16 mouse cellular contexts compared by ENCODE assay signal in the genomic region with DNA sequence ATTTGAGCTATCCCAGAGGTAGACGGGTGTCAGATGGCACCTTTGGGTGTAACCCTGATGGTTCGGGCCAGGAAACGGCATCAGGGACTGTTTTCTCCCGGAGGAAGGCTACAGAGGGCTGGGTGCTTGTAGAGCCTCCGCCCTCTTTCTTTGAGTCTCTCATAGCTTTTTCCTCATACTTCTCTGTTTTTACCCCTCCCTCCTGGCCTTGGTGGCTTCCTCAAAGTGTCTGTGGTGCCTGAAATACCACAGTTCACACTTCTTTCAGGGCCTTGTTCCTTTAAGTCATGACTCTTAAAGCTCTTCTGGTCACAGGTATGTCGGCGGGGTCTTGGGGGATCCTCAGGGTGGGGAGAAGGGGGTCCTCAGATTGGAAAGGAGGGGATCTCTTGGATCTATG. TPM values are rescaled to one million over a fixed set of nuclear protein-coding genes. Genes with fewer than 3 reads are reported as not detected.
DNase-seq lines count a peak whose midpoint lies in the region; ATAC-seq and TF ChIP-seq lines count a peak whose summit lies in the region.
"Had no signal": no experiment of that assay in that cellular context is flagged by ENCODE, and none has a peak within 500 bp of the region (broad histone marks: within the 10 kb centered on the region; RNA-seq: fewer than 3 reads in every experiment).

Gene Itgam (plus strand): TSS at position 185 of the 400 bp plus-strand sequence.
Gene Gm49368 (plus strand): TSS at position 228 of the 400 bp plus-strand sequence.

- TF ChIP-seq CTCF in spleen, adult 2 months (IDR thresholded peaks at IDR 0.05; ENCODE audit: extremely low read depth, insufficient read depth, insufficient read length, insufficient replicate concordance) = no peak

- WGBS in spleen, adult 2 months = 14% methylated on average over 7 of the region's 7 CpGs
- 93% methylated on average over 7 of the region's 7 CpGs for WGBS in neural tube, embryonic 15.5 days

- no peak within 1 kb of the TSS for H3K4me2 ChIP-seq in neural tube, embryonic 15.5 days
- H3K4me2 ChIP-seq: heart, embryonic 11.5 days; intestine, embryonic 15.5 days; limb, embryonic 12.5 days had no signal

- peak; percentile 61 to 63 for ATAC-seq in hematopoietic stem cell, adult 5-6 weeks (replicated peaks in 1 of 2; ENCODE audit: insufficient read depth in 1 of 2, low FRiP score in 2 of 2, low TSS enrichment in 1 of 2, low read depth in 1 of 2, poor library complexity in 2 of 2, severe bottlenecking in 2 of 2)
- no peak for ATAC-seq in neural tube, embryonic 15.5 days (ENCODE audit: low FRiP score)
- ATAC-seq: intestine, embryonic 15.5 days had no signal

- H3K9ac ChIP-seq in neural tube, embryonic 15.5 days (replicated peaks) = no peak within 1 kb of the TSS
- H3K9ac ChIP-seq: intestine, embryonic 15.5 days; limb, embryonic 12.5 days had no signal

- H3K4me1 ChIP-seq in spleen, adult 2 months (ENCODE audit: control insufficient read depth, insufficient read depth, insufficient read length) = peaks cover 20% of the 10 kb centered on the region; the same call in 1 of the 2 replicates
- H3K4me1 ChIP-seq in neural tube, embryonic 15.5 days = no peaks in the 10 kb centered on the region
- H3K4me1 ChIP-seq: hindbrain, embryonic 10.5 days; intestine, embryonic 15.5 days; limb, embryonic 12.5 days had no signal

- DNase-seq in spleen, adult 2 months (ENCODE audit: low read depth in 1 of 2, low spot score in 2 of 2) = peak in 1 of 2 experiments; percentile 18
- no peak for DNase-seq in spleen, postnatal 14 days (ENCODE audit: low spot score in 2 of 2)
- peak; percentile 12 for DNase-seq in MEL-GATA-1-ER (ENCODE audit: extremely low read depth, low read depth)
- DNase-seq in splenic B cell, adult 2 months (ENCODE audit: low read depth, low spot score) = peak; percentile 49
- no peak for DNase-seq in ovary, postnatal 14 days (ENCODE audit: low spot score)
- DNase-seq: adrenal gland, postnatal 36 days; cerebellum, adult 8-10 months; kidney, postnatal 10 days; spleen, adult 18-20 months had no signal

- no peak for TF ChIP-seq POLR2A in spleen, adult 2 months (IDR thresholded peaks at IDR 0.05; ENCODE audit: low read depth, low read length)

- H3K9me3 ChIP-seq in neural tube, embryonic 15.5 days (replicated peaks) = no peaks in the 10 kb centered on the region
- H3K9me3 ChIP-seq: hindbrain, embryonic 10.5 days; intestine, embryonic 15.5 days; limb, embryonic 12.5 days had no signal

- no peaks in the 10 kb centered on the region for H3K27me3 ChIP-seq in spleen, adult 2 months (ENCODE audit: control insufficient read depth, insufficient read depth, low read length)
- no peaks in the 10 kb centered on the region for H3K27me3 ChIP-seq in splenic B cell, adult 2 months (ENCODE audit: control insufficient read depth, insufficient read depth, low read length, poor library complexity, severe bottlenecking)
- H3K27me3 ChIP-seq in neural tube, embryonic 15.5 days (replicated peaks) = no peaks in the 10 kb centered on the region
- H3K27me3 ChIP-seq: intestine, embryonic 15.5 days; limb, embryonic 12.5 days had no signal

- H3K27ac ChIP-seq in spleen, adult 2 months (ENCODE audit: insufficient read depth, low read length) = no peak within 1 kb of the TSS; the same call in 1 of the 2 replicates
- no peak within 1 kb of the TSS for H3K27ac ChIP-seq in neural tube, embryonic 15.5 days (replicated peaks)
- H3K27ac ChIP-seq: hindbrain, embryonic 10.5 days; intestine, embryonic 15.5 days; limb, embryonic 12.5 days had no signal

- no peaks in the 10 kb centered on the region for H3K36me3 ChIP-seq in spleen, adult 2 months (ENCODE audit: control insufficient read depth, insufficient read depth, low read length)
- no peaks in the 10 kb centered on the region for H3K36me3 ChIP-seq in splenic B cell, adult 2 months (ENCODE audit: control insufficient read depth, insufficient read depth, low read length, poor library complexity, severe bottlenecking)
- H3K36me3 ChIP-seq in neural tube, embryonic 15.5 days = no peaks in the 10 kb centered on the region
- H3K36me3 ChIP-seq: hindbrain, embryonic 10.5 days; intestine, embryonic 15.5 days; limb, embryonic 12.5 days had no signal

- H3K4me3 ChIP-seq in spleen, adult 2 months (ENCODE audit: extremely low read depth, insufficient read depth, insufficient read length) = peak within 1 kb of the TSS; percentile 24; the same call in 1 of the 2 replicates
- no peak within 1 kb of the TSS for H3K4me3 ChIP-seq in neural tube, embryonic 15.5 days (replicated peaks)
- H3K4me3 ChIP-seq: hindbrain, embryonic 10.5 days; intestine, embryonic 15.5 days; limb, embryonic 12.5 days had no signal

RNA-seq across cellular contexts. Expression of gene Itgam, which starts in this region (rescaled TPM):
- 11.1 and 26.4 TPM in 2 replicates for polyA plus RNA-seq in spleen, adult 2 months (2012; rRNA removed)
- total RNA-seq in hematopoietic stem cell, adult 5-6 weeks (2017) = 29.7 and 53.4 TPM in 2 replicates
- 1.2 and 1.7 TPM in 2 replicates for polyA plus RNA-seq in neural tube, embryonic 15.5 days (2015; fragmentation: Nextera tagmentation; extraction: Ambion mirVana)

RNA-seq across cellular contexts. Expression of gene Gm49368, which starts in this region (rescaled TPM):
- polyA plus RNA-seq in spleen, adult 2 months (2012; rRNA removed) = 0.40 and 0.61 TPM in 2 replicates
- total RNA-seq in hematopoietic stem cell, adult 5-6 weeks (2017) = 0.56 TPM in 1 of 2 replicates, not detected in the other
- not detected in 2 replicates for polyA plus RNA-seq in neural tube, embryonic 15.5 days (2015; fragmentation: Nextera tagmentation; extraction: Ambion mirVana)
- total RNA-seq: adrenal gland, postnatal 36 days had no signal
- polyA plus RNA-seq: embryonic facial prominence, embryonic 11.5 days; heart, embryonic 11.5 days; intestine, embryonic 15.5 days; limb, embryonic 12.5 days had no signal

Comparison
In these comparisons a context has a peak if more than half of its experiments do, and no peak if none do; other contexts are left out.
1. DNase-seq: peak in MEL-GATA-1-ER (single experiment) and splenic B cell, adult 2 months (single experiment); none in spleen, postnatal 14 days (0 of 2) and ovary, postnatal 14 days (single experiment).